Mouse (Mus musculus): ENCODE data around the gene Vax2.

Gene Vax2

GRCm38 (mm10) chr6:83762344-83762743 is 51.3 kb downstream of the Vax2 start, which contains the start of gene Ankrd53:
Gene Ankrd53 (plus strand): TSS chr6:83762644.
- DNase-seq (ENCODE audit: extremely low spot score, low read depth, low spot score) = no peak

GRCm38 (mm10) chr6:83762880-83763431 is 51.9 kb downstream of the Vax2 start:
- DNase-seq (ENCODE audit: extremely low spot score, low read depth, low spot score) = no peak

GRCm38 (mm10) chr6:83766982-83767381 is 55.9 kb downstream of the Vax2 start:
- DNase-seq (ENCODE audit: extremely low spot score, low read depth, low spot score) = no peak

- no peak for DNase-seq (ENCODE audit: extremely low spot score, low read depth, low spot score)
Observed at GRCm38 (mm10) chr6:83768485-83768884, 57.4 kb downstream of the Vax2 start.

GRCm38 (mm10) chr6:83774126-83774525 is 63.1 kb downstream of the Vax2 start:
- DNase-seq (ENCODE audit: extremely low spot score, low read depth, low spot score) = no peak

GRCm38 (mm10) chr6:83774781-83775563 is 63.9 kb downstream of the Vax2 start:
- no peak for DNase-seq (ENCODE audit: extremely low spot score, low read depth, low spot score)

GRCm38 (mm10) chr6:83775638-83776293 is 64.7 kb downstream of the Vax2 start, which contains the start of gene Tex261:
Gene Tex261 (minus strand): TSS chr6:83775813.
- DNase-seq (ENCODE audit: extremely low spot score, low read depth, low spot score) = peak; percentile 96

GRCm38 (mm10) chr6:83778306-83778705 is 67.2 kb downstream of the Vax2 start:
- DNase-seq (ENCODE audit: extremely low spot score, low read depth, low spot score) = no peak

GRCm38 (mm10) chr6:83779026-83779425 is 68.0 kb downstream of the Vax2 start:
- no peak for DNase-seq (ENCODE audit: extremely low spot score, low read depth, low spot score)

- DNase-seq (ENCODE audit: extremely low spot score, low read depth, low spot score) = no peak
Observed at GRCm38 (mm10) chr6:83786426-83786825, 75.4 kb downstream of the Vax2 start.

All from hindlimb bud, embryonic 11.5 days (tissue).